Comparison of ENCODE assay signal across 18 mouse cellular contexts in genomic region chr4:12418086-12418485, GRCm38 (mm10).
DNase-seq lines count a peak whose midpoint lies in the region; ATAC-seq and TF ChIP-seq lines count a peak whose summit lies in the region.
"Had no signal": no experiment of that assay in that cellular context is flagged by ENCODE, and none has a peak within 500 bp of the region (broad histone marks: within the 10 kb centered on the region; RNA-seq: fewer than 3 reads in every experiment).

No protein-coding gene starts in this region.

- no peak overlapping the region for H3K4me2 ChIP-seq in forebrain, postnatal 0 days (ENCODE audit: low read depth)
- no peak overlapping the region for H3K4me2 ChIP-seq in forebrain, embryonic 16.5 days (ENCODE audit: low read length)
- H3K4me2 ChIP-seq in kidney, embryonic 15.5 days: no peak overlapping the region
- H3K4me2 ChIP-seq in midbrain, embryonic 14.5 days (ENCODE audit: low read length): no peak overlapping the region
- H3K4me2 ChIP-seq in midbrain, embryonic 16.5 days (ENCODE audit: low read length): no peak overlapping the region
- no peak overlapping the region for H3K4me2 ChIP-seq in liver, embryonic 12.5 days
- H3K4me2 ChIP-seq in forebrain, embryonic 11.5 days (ENCODE audit: low read depth, low read length, severe bottlenecking): no peak overlapping the region
- H3K4me2 ChIP-seq: heart, embryonic 13.5 days; hindbrain, embryonic 12.5 days; limb, embryonic 15.5 days; neural tube, embryonic 15.5 days had no signal

- no peak overlapping the region for H3K27ac ChIP-seq in forebrain, postnatal 0 days (ENCODE audit: low read depth, low read length)
- H3K27ac ChIP-seq in forebrain, embryonic 16.5 days (ENCODE audit: low read length): no peak overlapping the region
- no peak overlapping the region for H3K27ac ChIP-seq in kidney, embryonic 15.5 days
- H3K27ac ChIP-seq in midbrain, embryonic 14.5 days (replicated peaks; ENCODE audit: low read depth, low read length): no peak overlapping the region
- H3K27ac ChIP-seq in midbrain, embryonic 16.5 days (ENCODE audit: low read length): no peak overlapping the region
- H3K27ac ChIP-seq in liver, embryonic 12.5 days: no peak overlapping the region
- no peak overlapping the region for H3K27ac ChIP-seq in forebrain, embryonic 11.5 days (ENCODE audit: low read depth, low read length)
- H3K27ac ChIP-seq: forebrain, embryonic 10.5 days; gastrocnemius, adult 2 months; heart, embryonic 13.5 days; hindbrain, embryonic 12.5 days; limb, embryonic 15.5 days; neural tube, embryonic 15.5 days had no signal

- H3K9ac ChIP-seq in forebrain, postnatal 0 days: no peak overlapping the region
- no peak overlapping the region for H3K9ac ChIP-seq in forebrain, embryonic 16.5 days (replicated peaks; ENCODE audit: low read depth, low read length)
- no peak overlapping the region for H3K9ac ChIP-seq in kidney, embryonic 15.5 days
- no peak overlapping the region for H3K9ac ChIP-seq in midbrain, embryonic 14.5 days (replicated peaks; ENCODE audit: low read length)
- H3K9ac ChIP-seq in midbrain, embryonic 16.5 days (ENCODE audit: low read depth, low read length): no peak overlapping the region
- H3K9ac ChIP-seq in liver, embryonic 12.5 days: no peak overlapping the region
- no peak overlapping the region for H3K9ac ChIP-seq in forebrain, embryonic 11.5 days (ENCODE audit: low read length)
- H3K9ac ChIP-seq: heart, embryonic 13.5 days; hindbrain, embryonic 12.5 days; limb, embryonic 15.5 days; neural tube, embryonic 15.5 days had no signal

- H3K4me3 ChIP-seq in forebrain, postnatal 0 days (ENCODE audit: low read depth, low read length): no peak overlapping the region
- no peak overlapping the region for H3K4me3 ChIP-seq in forebrain, embryonic 16.5 days (replicated peaks; ENCODE audit: low read length)
- no peak overlapping the region for H3K4me3 ChIP-seq in kidney, embryonic 15.5 days (replicated peaks)
- no peak overlapping the region for H3K4me3 ChIP-seq in midbrain, embryonic 14.5 days (replicated peaks; ENCODE audit: low read depth, low read length)
- no peak overlapping the region for H3K4me3 ChIP-seq in midbrain, embryonic 16.5 days (ENCODE audit: low read depth, low read length)
- H3K4me3 ChIP-seq in liver, embryonic 12.5 days: no peak overlapping the region
- no peak overlapping the region for H3K4me3 ChIP-seq in forebrain, embryonic 11.5 days (ENCODE audit: low read depth, low read length)
- H3K4me3 ChIP-seq: forebrain, embryonic 10.5 days; gastrocnemius, adult 2 months; heart, embryonic 13.5 days; hindbrain, embryonic 12.5 days; limb, embryonic 15.5 days; neural tube, embryonic 15.5 days had no signal

- H3K27me3 ChIP-seq in forebrain, postnatal 0 days (ENCODE audit: insufficient read depth, low read length): no peaks in the 10 kb centered on the region
- H3K27me3 ChIP-seq in forebrain, embryonic 16.5 days (replicated peaks; ENCODE audit: control insufficient read depth, insufficient read depth, low read length): no peaks in the 10 kb centered on the region
- H3K27me3 ChIP-seq in kidney, embryonic 15.5 days: no peaks in the 10 kb centered on the region
- H3K27me3 ChIP-seq in midbrain, embryonic 14.5 days (ENCODE audit: control insufficient read depth, insufficient read depth, low read length): no peaks in the 10 kb centered on the region
- no peaks in the 10 kb centered on the region for H3K27me3 ChIP-seq in midbrain, embryonic 16.5 days (ENCODE audit: control insufficient read depth, insufficient read depth, low read depth, low read length)
- H3K27me3 ChIP-seq in liver, embryonic 12.5 days (replicated peaks): no peaks in the 10 kb centered on the region
- no peaks in the 10 kb centered on the region for H3K27me3 ChIP-seq in forebrain, embryonic 11.5 days (ENCODE audit: control insufficient read depth, insufficient read depth, low read length)
- H3K27me3 ChIP-seq: heart, embryonic 13.5 days; hindbrain, embryonic 12.5 days; limb, embryonic 15.5 days; neural tube, embryonic 15.5 days had no signal

- H3K9me3 ChIP-seq in forebrain, postnatal 0 days (ENCODE audit: low read length): no peaks in the 10 kb centered on the region
- no peaks in the 10 kb centered on the region for H3K9me3 ChIP-seq in forebrain, embryonic 16.5 days (ENCODE audit: control insufficient read depth, low read length)
- no peaks in the 10 kb centered on the region for H3K9me3 ChIP-seq in kidney, embryonic 15.5 days (replicated peaks)
- H3K9me3 ChIP-seq in midbrain, embryonic 14.5 days (ENCODE audit: control insufficient read depth, low read length): no peaks in the 10 kb centered on the region
- no peaks in the 10 kb centered on the region for H3K9me3 ChIP-seq in midbrain, embryonic 16.5 days (replicated peaks; ENCODE audit: control insufficient read depth, low read length, poor library complexity, severe bottlenecking)
- H3K9me3 ChIP-seq in liver, embryonic 12.5 days (replicated peaks): no peaks in the 10 kb centered on the region
- H3K9me3 ChIP-seq in forebrain, embryonic 11.5 days (ENCODE audit: control insufficient read depth, low read length): no peaks in the 10 kb centered on the region
- H3K9me3 ChIP-seq: forebrain, embryonic 10.5 days; heart, embryonic 13.5 days; hindbrain, embryonic 12.5 days; limb, embryonic 15.5 days; neural tube, embryonic 15.5 days had no signal

- 37% methylated on average over 3 of the region's 3 CpGs for WGBS in forebrain, postnatal 0 days
- WGBS in forebrain, embryonic 16.5 days: 38% methylated on average over 3 of the region's 3 CpGs
- 16% methylated on average over 3 of the region's 3 CpGs for WGBS in kidney, embryonic 15.5 days
- 54% methylated on average over 3 of the region's 3 CpGs for WGBS in midbrain, embryonic 14.5 days
- 44% methylated on average over 3 of the region's 3 CpGs for WGBS in midbrain, embryonic 16.5 days
- WGBS in liver, embryonic 12.5 days (ENCODE audit: insufficient replicate concordance): 48% methylated on average over 3 of the region's 3 CpGs
- WGBS in forebrain, embryonic 11.5 days: 64% methylated on average over 3 of the region's 3 CpGs

- DNase-seq in forebrain, postnatal 0 days: peak; percentile 13
- no peak for DNase-seq in kidney, adult 11 months
- peak; percentile 35 for DNase-seq in midbrain, embryonic 14.5 days
- no peak for DNase-seq in forebrain, embryonic 11.5 days (ENCODE audit: low spot score)
- DNase-seq: adrenal gland, adult 2 months; B cell, adult 2 months; cerebellum, adult 2 months; gastrocnemius, adult 2 months; right cerebral cortex, adult 18-20 months had no signal

- TF ChIP-seq CTCF in forebrain, postnatal 0 days (IDR thresholded peaks at IDR 0.05; ENCODE audit: low read depth): no peak

- no peak for ATAC-seq in forebrain, postnatal 0 days
- ATAC-seq in forebrain, embryonic 16.5 days: no peak
- ATAC-seq in kidney, embryonic 15.5 days (replicated peaks; ENCODE audit: low FRiP score): peak; percentile 81
- no peak for ATAC-seq in midbrain, embryonic 14.5 days (ENCODE audit: low FRiP score, low TSS enrichment)
- no peak for ATAC-seq in midbrain, embryonic 16.5 days
- ATAC-seq in liver, embryonic 12.5 days: no peak
- ATAC-seq in forebrain, embryonic 11.5 days (replicated peaks; ENCODE audit: low FRiP score): no peak

- no peaks in the 10 kb centered on the region for H3K36me3 ChIP-seq in forebrain, postnatal 0 days (ENCODE audit: insufficient read depth)
- no peaks in the 10 kb centered on the region for H3K36me3 ChIP-seq in forebrain, embryonic 16.5 days (ENCODE audit: control insufficient read depth, insufficient read depth)
- no peaks in the 10 kb centered on the region for H3K36me3 ChIP-seq in kidney, embryonic 15.5 days
- H3K36me3 ChIP-seq in midbrain, embryonic 14.5 days (ENCODE audit: control insufficient read depth, insufficient read depth, low read length): no peaks in the 10 kb centered on the region
- H3K36me3 ChIP-seq in midbrain, embryonic 16.5 days (ENCODE audit: control insufficient read depth, insufficient read depth, low read length): no peaks in the 10 kb centered on the region
- H3K36me3 ChIP-seq in liver, embryonic 12.5 days: no peaks in the 10 kb centered on the region
- no peaks in the 10 kb centered on the region for H3K36me3 ChIP-seq in forebrain, embryonic 11.5 days (ENCODE audit: control insufficient read depth, insufficient read depth, low read length)
- H3K36me3 ChIP-seq: forebrain, embryonic 10.5 days; heart, embryonic 13.5 days; hindbrain, embryonic 12.5 days; limb, embryonic 15.5 days; neural tube, embryonic 15.5 days had no signal

- no peaks in the 10 kb centered on the region for H3K4me1 ChIP-seq in forebrain, postnatal 0 days (ENCODE audit: insufficient read depth)
- H3K4me1 ChIP-seq in forebrain, embryonic 16.5 days (replicated peaks; ENCODE audit: control insufficient read depth, insufficient read depth, low read length): no peaks in the 10 kb centered on the region
- H3K4me1 ChIP-seq in kidney, embryonic 15.5 days: 0 out of 2 replicates have a peak, but pooled peaks cover 5% of the 10 kb centered on the region
- H3K4me1 ChIP-seq in midbrain, embryonic 14.5 days (ENCODE audit: control insufficient read depth, insufficient read depth, low read length): no peaks in the 10 kb centered on the region
- H3K4me1 ChIP-seq in midbrain, embryonic 16.5 days (ENCODE audit: control insufficient read depth, insufficient read depth, low read length): no peaks in the 10 kb centered on the region; the same call in 1 of the 2 replicates
- no peaks in the 10 kb centered on the region for H3K4me1 ChIP-seq in liver, embryonic 12.5 days
- H3K4me1 ChIP-seq in forebrain, embryonic 11.5 days (replicated peaks; ENCODE audit: control insufficient read depth, insufficient read depth, low read length): no peaks in the 10 kb centered on the region
- H3K4me1 ChIP-seq: limb, embryonic 15.5 days; neural tube, embryonic 15.5 days had no signal

Comparison
In these comparisons a context has a peak if more than half of its experiments do, and no peak if none do; other contexts are left out.
1. DNase-seq: peak in forebrain, postnatal 0 days (single experiment) and midbrain, embryonic 14.5 days (single experiment); none in kidney, adult 11 months (single experiment) and forebrain, embryonic 11.5 days (single experiment).